Mouse (Mus musculus): ENCODE measurements at regions not wholly inside any gene's neighbourhood (a gene's known extent, or its start where the extent isn't known, plus 50 kb on each side); places are given as distances from the start of the nearest gene placed in this dataset.
A peak's percentile ranks its signal among the peaks of the same experiment; 100 is the strongest.

- DNase-seq (ENCODE audit: low spot score) = no peak
Measured at GRCm38 (mm10) chr11:44156081-44156480, 243.8 kb upstream of the Il12b start.

GRCm38 (mm10) chr11:44156490-44157345 is 243.1 kb upstream of the Il12b start:
- DNase-seq (ENCODE audit: low spot score) = no peak

GRCm38 (mm10) chr11:44158236-44158635 is 241.6 kb upstream of the Il12b start:
- no peak for DNase-seq (ENCODE audit: low spot score)

- DNase-seq (ENCODE audit: low spot score) = no peak
Measured at GRCm38 (mm10) chr11:44161734-44162418, 238.0 kb upstream of the Il12b start.

GRCm38 (mm10) chr11:44163049-44163448 is 236.8 kb upstream of the Il12b start:
- no peak for DNase-seq (ENCODE audit: low spot score)

- no peak for DNase-seq (ENCODE audit: low spot score)
Measured at GRCm38 (mm10) chr11:44163748-44164147, 236.1 kb upstream of the Il12b start.

- DNase-seq (ENCODE audit: low spot score) = no peak
Measured at GRCm38 (mm10) chr11:44164186-44164585, 235.7 kb upstream of the Il12b start.

- DNase-seq (ENCODE audit: low spot score) = no peak
Measured at GRCm38 (mm10) chr11:44167724-44168500, 232.0 kb upstream of the Il12b start.

GRCm38 (mm10) chr11:44172478-44172877 is 227.4 kb upstream of the Il12b start:
- DNase-seq (ENCODE audit: low spot score) = no peak

GRCm38 (mm10) chr11:44173196-44173595 is 226.7 kb upstream of the Il12b start:
- DNase-seq (ENCODE audit: low spot score) = no peak

GRCm38 (mm10) chr11:44174548-44174947 is 225.3 kb upstream of the Il12b start:
- DNase-seq (ENCODE audit: low spot score) = no peak

GRCm38 (mm10) chr11:44179711-44180110 is 220.2 kb upstream of the Il12b start:
- no peak for DNase-seq (ENCODE audit: low spot score)

- no peak for DNase-seq (ENCODE audit: low spot score)
Measured at GRCm38 (mm10) chr11:44183823-44184222, 216.0 kb upstream of the Il12b start.

- no peak for DNase-seq (ENCODE audit: low spot score)
Measured at GRCm38 (mm10) chr11:44185218-44185890, 214.5 kb upstream of the Il12b start.

GRCm38 (mm10) chr11:44188202-44188601 is 211.7 kb upstream of the Il12b start:
- no peak for DNase-seq (ENCODE audit: low spot score)

- no peak for DNase-seq (ENCODE audit: low spot score)
Measured at GRCm38 (mm10) chr11:44193806-44194205, 206.1 kb upstream of the Il12b start.

- DNase-seq (ENCODE audit: low spot score) = no peak
Measured at GRCm38 (mm10) chr11:44202716-44203115, 197.1 kb upstream of the Il12b start.

GRCm38 (mm10) chr11:44204384-44204783 is 195.5 kb upstream of the Il12b start:
- DNase-seq (ENCODE audit: low spot score) = no peak

GRCm38 (mm10) chr11:44206866-44207265 is 193.0 kb upstream of the Il12b start:
- no peak for DNase-seq (ENCODE audit: low spot score)

- peak; percentile 23 for DNase-seq (ENCODE audit: low spot score)
Measured at GRCm38 (mm10) chr11:44211871-44212441, 187.9 kb upstream of the Il12b start.

GRCm38 (mm10) chr11:44214095-44214494 is 185.8 kb upstream of the Il12b start:
- no peak for DNase-seq (ENCODE audit: low spot score)

Data from thymus, postnatal 0 days (tissue).